Mouse (Mus musculus): Measurements from ENCODE around the gene Nlgn2. TPM values are rescaled to one million over a fixed set of nuclear protein-coding genes. Genes with fewer than 3 reads are reported as not detected.

Gene Nlgn2
- polyA plus RNA-seq (2015; fragmentation: Nextera tagmentation; extraction: Ambion mirVana) = 20.9 and 21.3 TPM in 2 replicates

DNA sequence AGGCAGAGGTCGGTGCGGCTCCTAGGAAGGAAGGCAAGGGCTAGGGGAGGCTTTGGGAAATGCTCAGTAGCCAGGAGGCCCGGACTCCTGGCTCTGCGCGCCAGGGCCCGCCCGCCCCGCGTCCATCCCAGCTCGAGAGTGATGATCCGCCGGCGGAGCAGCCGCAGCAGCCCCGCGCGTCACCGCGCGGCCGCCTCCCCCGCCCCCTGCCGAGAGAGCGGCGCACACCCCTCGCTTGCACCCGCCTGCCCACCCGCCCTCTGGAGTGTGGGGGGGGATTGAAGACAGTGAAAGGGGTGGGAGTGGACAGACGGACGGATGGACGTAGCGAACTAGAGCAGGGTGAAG lies at the start of gene Nlgn2:
TSS of gene Nlgn2 (minus strand) at position 181 of the 348 bp plus-strand sequence.
- Histone ChIP-seq H3K9ac (replicated peaks) (peak within 1 kb of the TSS; percentile 94), H3K4me1 (peaks cover 50% of the 10 kb centered on the region), H3K4me2 (replicated peaks) (peak within 1 kb of the TSS; percentile 96), H3K27me3 (no peaks in the 10 kb centered on the region), H3K9me3 (no peaks in the 10 kb centered on the region), H3K27ac (replicated peaks) (peak within 1 kb of the TSS; percentile 98), H3K36me3 (peaks cover 10% of the 10 kb centered on the region), H3K4me3 (peak within 1 kb of the TSS; percentile 95)
- peak; percentile 65 for ATAC-seq (replicated peaks)
- under 1% methylated on average over 32 of the region's 32 CpGs for WGBS

DNA sequence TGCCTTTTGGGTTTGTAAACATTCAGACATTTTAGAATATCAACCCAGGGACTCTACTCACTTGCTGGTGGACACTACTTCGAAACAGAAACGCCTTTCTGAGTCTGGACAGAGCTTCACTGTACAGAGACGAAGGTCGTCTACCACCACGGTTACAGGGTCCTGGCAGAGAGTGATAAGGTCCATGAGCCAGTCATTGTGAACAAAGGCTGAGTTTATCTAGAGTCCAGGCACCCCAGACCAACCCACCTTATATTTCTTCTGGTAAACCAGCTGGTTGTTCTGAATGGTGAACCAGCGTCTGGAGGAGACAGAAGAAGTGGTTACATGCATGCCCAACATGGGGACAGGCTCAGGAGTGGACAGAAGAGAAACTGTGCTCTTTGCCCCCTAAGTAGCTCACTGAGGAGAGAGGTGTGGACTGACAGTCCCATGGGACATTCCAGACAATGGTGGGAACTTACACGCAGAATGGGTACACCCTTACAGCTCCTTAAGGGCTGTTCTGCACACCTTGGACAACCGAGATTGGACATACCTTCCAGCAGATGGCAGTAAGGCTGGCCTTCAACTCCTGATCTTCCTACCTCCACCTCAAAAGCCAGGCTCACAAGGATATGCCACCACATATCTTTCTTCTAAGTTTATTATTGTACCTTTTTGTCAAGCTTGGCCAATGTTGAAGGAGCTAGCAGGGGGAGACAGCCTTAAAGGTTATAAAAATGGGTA lies 49.5 kb upstream of the Nlgn2 start:
- Histone ChIP-seq H3K27me3 (0 out of 2 replicates have a peak, but pooled peaks cover 4% of the 10 kb centered on the region), H3K9ac (replicated peaks) (no peak overlapping the region), H3K4me1 (no peaks in the 10 kb centered on the region), H3K9me3 (no peaks in the 10 kb centered on the region), H3K4me2 (replicated peaks) (no peak overlapping the region), H3K4me3 (no peak overlapping the region), H3K27ac (replicated peaks) (no peak overlapping the region), H3K36me3 (no peaks in the 10 kb centered on the region)
- 73% methylated on average over 8 of the region's 8 CpGs for WGBS
- no peak for ATAC-seq (replicated peaks)

DNA sequence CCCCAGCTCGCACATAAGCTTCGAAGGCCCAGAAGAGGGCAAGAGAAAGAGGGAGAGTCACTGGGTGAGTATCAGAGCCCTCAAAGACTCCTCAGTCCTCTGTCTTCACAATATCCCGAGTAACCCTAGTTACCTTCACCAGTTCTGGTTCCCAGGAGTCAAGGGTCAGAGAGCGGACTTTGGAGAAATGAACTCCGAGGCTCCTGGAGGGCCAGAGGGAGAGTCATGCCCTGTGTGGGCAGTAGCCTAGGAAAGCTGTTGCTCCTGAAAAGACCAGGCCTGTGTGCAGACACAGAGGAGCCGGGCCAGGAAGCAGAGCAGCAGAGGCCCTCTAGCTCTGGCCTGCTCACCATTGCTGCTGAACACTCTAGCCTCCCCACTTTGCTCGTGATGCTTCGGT lies 47.1 kb upstream of the Nlgn2 start:
- no peaks in the 10 kb centered on the region for H3K36me3 ChIP-seq
- H3K27me3 ChIP-seq = peaks cover 17% of the 10 kb centered on the region
- no peak overlapping the region for H3K4me2 ChIP-seq (replicated peaks)
- no peak overlapping the region for H3K9ac ChIP-seq (replicated peaks)
- peaks cover 11% of the 10 kb centered on the region for H3K4me1 ChIP-seq
- WGBS = 83% methylated on average over 8 of the region's 8 CpGs
- H3K27ac ChIP-seq (replicated peaks) = no peak overlapping the region
- no peaks in the 10 kb centered on the region for H3K9me3 ChIP-seq
- ATAC-seq (replicated peaks) = no peak
- H3K4me3 ChIP-seq = no peak overlapping the region

DNA sequence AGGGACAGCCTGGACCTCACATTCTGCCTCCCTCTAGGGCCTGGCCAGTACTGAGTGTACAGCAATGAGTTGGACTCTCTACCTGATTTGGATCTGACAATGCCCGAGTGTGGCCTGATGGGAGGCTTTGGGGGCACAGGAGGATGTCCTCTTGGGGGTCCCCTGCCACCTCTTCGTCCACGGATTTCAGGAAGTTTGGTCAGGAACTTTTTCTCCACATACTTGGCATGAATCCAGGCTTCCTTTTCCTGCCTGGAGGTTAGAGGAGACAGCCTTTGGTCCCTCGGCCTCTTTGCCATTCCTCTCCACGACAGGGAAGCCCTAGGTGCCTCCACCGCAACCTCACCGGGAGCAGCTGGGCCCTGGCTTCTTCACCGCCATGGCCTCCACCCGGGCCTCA lies 46.7 kb upstream of the Nlgn2 start:
- Histone ChIP-seq H3K36me3 (no peaks in the 10 kb centered on the region), H3K4me1 (peaks cover 11% of the 10 kb centered on the region), H3K4me2 (replicated peaks) (no peak overlapping the region), H3K4me3 (no peak overlapping the region), H3K9ac (replicated peaks) (no peak overlapping the region), H3K27me3 (peaks cover 19% of the 10 kb centered on the region), H3K27ac (replicated peaks) (no peak overlapping the region), H3K9me3 (no peaks in the 10 kb centered on the region)
- no peak for ATAC-seq (replicated peaks)
- WGBS = 86% methylated on average over 9 of the region's 9 CpGs

DNA sequence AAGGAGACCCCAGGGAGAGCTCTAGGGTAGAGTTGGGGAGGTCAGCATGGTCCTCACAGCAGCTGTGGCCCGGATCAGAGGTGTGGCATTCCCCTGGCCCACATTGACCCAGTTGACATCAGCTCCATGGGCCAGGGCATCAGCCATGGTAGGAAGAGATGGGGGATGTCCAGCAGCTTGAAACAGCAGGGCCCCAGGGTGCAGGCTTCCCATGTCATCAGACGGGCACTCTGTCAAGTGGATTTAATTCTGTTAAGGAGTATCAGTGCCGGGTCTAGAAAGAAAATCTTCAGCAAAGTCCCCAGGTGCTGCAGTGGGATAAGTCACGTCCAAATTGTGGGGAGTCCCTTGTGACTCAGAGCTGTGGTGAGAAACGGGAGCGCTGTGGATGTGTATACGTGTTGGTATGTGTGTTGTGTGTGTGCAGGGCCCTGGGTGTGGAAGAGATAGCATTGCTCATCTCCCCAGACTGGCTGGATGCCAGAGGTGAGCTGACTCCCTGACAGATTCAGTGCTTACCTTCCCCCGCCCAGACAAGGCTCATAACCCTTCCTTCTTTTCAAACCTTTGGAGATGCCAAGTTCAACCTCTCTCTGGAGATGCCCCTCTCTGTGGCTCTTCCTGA lies 46.1 kb upstream of the Nlgn2 start:
- Histone ChIP-seq H3K27me3 (peaks cover 19% of the 10 kb centered on the region), H3K27ac (replicated peaks) (no peak overlapping the region), H3K4me3 (no peak overlapping the region), H3K4me2 (replicated peaks) (no peak overlapping the region), H3K9ac (replicated peaks) (no peak overlapping the region), H3K4me1 (peaks cover 11% of the 10 kb centered on the region), H3K9me3 (no peaks in the 10 kb centered on the region), H3K36me3 (no peaks in the 10 kb centered on the region)
- WGBS = 91% methylated on average over 8 of the region's 8 CpGs
- ATAC-seq (replicated peaks) = no peak

DNA sequence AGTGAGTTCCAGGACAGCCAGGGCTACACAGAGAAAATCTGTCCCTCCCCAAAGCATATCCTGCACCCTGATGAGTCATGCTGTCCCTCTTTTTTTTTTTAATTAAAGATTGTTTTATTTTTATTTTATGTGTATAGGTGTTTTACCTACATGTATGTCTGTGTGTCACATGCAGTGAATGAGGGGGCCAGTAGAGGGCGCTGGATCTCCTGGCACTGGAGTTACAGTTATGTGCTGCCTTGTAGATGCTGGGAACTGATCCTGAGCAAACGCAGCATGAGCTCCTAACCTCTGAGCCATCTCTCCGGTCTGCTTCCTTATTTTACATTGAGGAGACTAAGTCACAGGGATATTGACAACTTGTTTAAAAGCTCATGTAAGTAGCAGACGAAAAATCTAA lies 45.5 kb upstream of the Nlgn2 start:
- Histone ChIP-seq H3K27ac (replicated peaks) (no peak overlapping the region), H3K9me3 (no peaks in the 10 kb centered on the region), H3K4me1 (peaks cover 11% of the 10 kb centered on the region), H3K9ac (replicated peaks) (no peak overlapping the region), H3K4me2 (replicated peaks) (no peak overlapping the region), H3K4me3 (no peak overlapping the region), H3K27me3 (peaks cover 19% of the 10 kb centered on the region), H3K36me3 (no peaks in the 10 kb centered on the region)
- WGBS = 63% methylated on average over 4 of the region's 4 CpGs
- no peak for ATAC-seq (replicated peaks)

DNA sequence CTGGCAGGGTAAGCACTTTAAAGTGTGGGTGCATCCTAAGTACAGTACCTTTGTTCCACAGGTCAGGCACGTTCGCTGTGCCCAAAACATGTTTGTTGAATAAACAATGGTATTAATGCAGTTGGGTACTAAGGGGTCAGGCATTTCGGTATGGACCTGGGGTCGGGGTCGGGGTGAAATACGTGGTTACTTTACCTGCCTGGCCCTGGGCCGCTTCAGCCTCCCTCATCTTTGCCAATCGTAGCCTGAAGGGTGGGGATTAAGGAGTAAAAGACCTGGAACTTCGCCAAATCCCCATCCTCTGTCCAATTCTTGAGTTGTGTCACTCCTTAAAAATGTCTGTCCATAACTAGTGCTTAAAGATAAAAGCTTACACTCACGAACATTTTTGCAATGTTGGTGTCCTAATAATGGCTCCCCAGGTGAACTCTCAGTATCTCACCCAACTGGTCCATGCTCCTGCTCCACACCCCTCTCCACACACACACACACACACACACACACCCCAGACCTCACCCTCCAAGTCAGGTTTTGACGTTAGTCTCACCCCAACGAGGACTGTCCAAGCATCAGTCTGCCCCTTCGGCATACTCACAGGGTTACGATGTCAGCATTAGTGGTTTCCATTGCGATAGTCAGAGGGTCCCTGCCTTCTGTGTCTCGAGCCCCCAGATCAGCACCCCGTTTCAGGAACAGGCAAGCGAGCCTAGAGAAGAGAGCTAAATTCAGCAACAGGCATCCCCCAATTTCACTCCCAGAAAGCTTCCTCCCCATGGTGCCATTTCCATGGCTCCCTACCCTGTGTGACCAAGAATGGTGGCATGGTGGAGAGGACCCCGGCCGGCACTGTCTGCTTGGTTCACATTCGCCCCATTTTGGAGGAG lies 44.4 kb upstream of the Nlgn2 start:
- no peak overlapping the region; the same call in 1 of the 2 replicates for H3K9ac ChIP-seq (replicated peaks)
- no peaks in the 10 kb centered on the region for H3K36me3 ChIP-seq
- ATAC-seq (replicated peaks) = no peak
- peak overlapping the region; percentile 36 for H3K4me3 ChIP-seq
- no peak overlapping the region for H3K27ac ChIP-seq (replicated peaks)
- H3K9me3 ChIP-seq = no peaks in the 10 kb centered on the region
- 58% methylated on average over 21 of the region's 21 CpGs for WGBS
- peaks cover 19% of the 10 kb centered on the region for H3K27me3 ChIP-seq
- H3K4me1 ChIP-seq = peaks cover 15% of the 10 kb centered on the region
- H3K4me2 ChIP-seq (replicated peaks) = peak overlapping the region; percentile 56

DNA sequence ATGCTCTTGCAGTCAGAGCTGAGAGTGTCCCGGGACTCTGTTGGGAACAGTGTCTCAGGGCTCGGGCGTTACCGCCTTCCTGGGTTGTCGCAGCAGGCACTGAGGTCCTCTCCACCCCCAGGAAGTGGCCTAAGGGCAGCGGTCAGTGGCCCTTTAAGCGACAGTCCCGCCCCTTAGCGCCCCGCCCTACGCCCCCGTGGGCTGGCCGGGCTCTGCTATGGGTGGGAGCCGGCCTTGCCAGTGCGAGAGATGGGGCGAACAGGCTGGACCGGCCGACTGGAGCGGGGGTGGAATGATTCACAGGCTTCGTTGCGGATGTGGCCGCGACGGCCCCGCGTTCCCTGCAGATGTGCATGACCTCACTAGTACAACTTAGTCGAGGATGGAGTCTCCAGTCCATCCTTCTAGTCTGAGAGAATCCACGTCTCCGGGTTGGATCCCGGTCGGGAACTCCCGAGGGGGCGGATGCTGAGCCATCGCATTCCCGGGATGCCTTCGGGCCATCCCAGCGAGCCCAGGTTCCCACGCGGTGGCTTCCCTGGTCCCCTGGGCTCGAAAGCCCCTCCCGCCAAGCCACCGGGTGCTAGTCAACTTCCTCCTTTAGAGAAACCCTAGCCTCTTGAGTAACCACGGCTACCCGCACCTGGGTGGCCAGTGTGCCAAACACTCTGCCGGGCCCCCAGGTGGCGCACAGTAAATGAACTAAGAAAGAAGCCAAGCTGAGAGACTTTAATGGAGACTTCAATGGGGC lies 43.4 kb upstream of the Nlgn2 start, which contains the start of gene Kctd11:
TSS of gene Kctd11 (minus strand) at position 554 of the 751 bp plus-strand sequence.
- no peaks in the 10 kb centered on the region for H3K9me3 ChIP-seq
- peak; percentile 78 for ATAC-seq (replicated peaks)
- no peaks in the 10 kb centered on the region for H3K36me3 ChIP-seq
- H3K27ac ChIP-seq (replicated peaks) = 0 out of 2 replicates have a peak within 1 kb of the TSS, but pooled peaks have one; percentile 20
- WGBS = under 1% methylated on average over 46 of the region's 46 CpGs
- H3K4me2 ChIP-seq (replicated peaks) = peak within 1 kb of the TSS; percentile 56
- peak within 1 kb of the TSS; percentile 40 for H3K9ac ChIP-seq (replicated peaks)
- peak within 1 kb of the TSS; percentile 36 for H3K4me3 ChIP-seq
- H3K27me3 ChIP-seq = peaks cover 19% of the 10 kb centered on the region
- H3K4me1 ChIP-seq = peaks cover 17% of the 10 kb centered on the region

DNA sequence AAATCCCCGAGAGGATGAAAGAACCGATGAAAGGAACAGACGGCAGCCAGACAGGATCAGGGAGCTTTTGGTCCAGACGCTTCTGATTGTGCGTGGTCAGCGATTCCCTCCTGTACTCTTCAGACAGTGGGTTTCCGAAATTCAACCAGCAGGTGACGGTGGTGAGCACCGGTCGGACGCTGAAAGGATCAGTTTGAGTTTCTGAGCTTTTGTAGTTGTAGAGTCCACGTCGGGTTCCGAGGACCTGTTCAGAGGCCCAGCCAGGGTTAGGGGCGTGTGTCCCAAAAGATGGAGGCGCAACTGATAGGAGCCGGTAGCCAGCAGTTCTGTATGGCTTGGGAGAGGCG lies 42.9 kb upstream of the Nlgn2 start:
- peak overlapping the region; percentile 36 for H3K4me3 ChIP-seq
- ATAC-seq (replicated peaks) = peak; percentile 32
- no peaks in the 10 kb centered on the region for H3K36me3 ChIP-seq
- WGBS = 2% methylated on average over 18 of the region's 18 CpGs
- H3K9me3 ChIP-seq = no peaks in the 10 kb centered on the region
- peaks cover 19% of the 10 kb centered on the region for H3K27me3 ChIP-seq
- 0 out of 2 replicates have a peak overlapping the region, but pooled peaks have one; percentile 20 for H3K27ac ChIP-seq (replicated peaks)
- peak overlapping the region; percentile 56 for H3K4me2 ChIP-seq (replicated peaks)
- peak overlapping the region; percentile 40 for H3K9ac ChIP-seq (replicated peaks)
- peaks cover 17% of the 10 kb centered on the region for H3K4me1 ChIP-seq

DNA sequence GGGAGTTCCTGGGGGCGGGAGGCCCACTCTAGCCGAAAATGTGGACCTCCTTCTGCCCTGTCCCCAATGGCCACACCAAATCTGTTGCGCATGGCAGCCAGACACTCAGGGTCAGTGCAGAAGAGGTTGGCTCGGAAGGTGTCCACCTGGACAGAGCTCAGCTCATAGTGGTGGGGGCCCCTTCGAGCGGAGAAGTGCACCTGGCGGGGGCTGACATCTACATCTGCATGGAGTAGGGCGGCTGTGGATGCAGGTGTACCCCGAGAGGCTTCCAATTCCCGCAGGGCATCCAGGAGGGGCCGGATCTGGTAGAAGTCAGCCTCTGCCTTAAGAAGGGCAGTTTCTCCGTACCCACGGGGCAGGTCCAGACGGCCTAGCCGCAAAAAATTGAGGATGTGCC lies 42.1 kb upstream of the Nlgn2 start:
- Histone ChIP-seq H3K27ac (replicated peaks) (no peak overlapping the region), H3K27me3 (peaks cover 19% of the 10 kb centered on the region), H3K9ac (replicated peaks) (no peak overlapping the region), H3K4me1 (peaks cover 17% of the 10 kb centered on the region), H3K9me3 (no peaks in the 10 kb centered on the region), H3K4me3 (0 out of 2 replicates have a peak overlapping the region, but pooled peaks have one; percentile 36), H3K36me3 (no peaks in the 10 kb centered on the region), H3K4me2 (replicated peaks) (peak overlapping the region; percentile 56; the same call in 1 of the 2 replicates)
- 61% methylated on average over 15 of the region's 15 CpGs for WGBS
- ATAC-seq (replicated peaks) = no peak

DNA sequence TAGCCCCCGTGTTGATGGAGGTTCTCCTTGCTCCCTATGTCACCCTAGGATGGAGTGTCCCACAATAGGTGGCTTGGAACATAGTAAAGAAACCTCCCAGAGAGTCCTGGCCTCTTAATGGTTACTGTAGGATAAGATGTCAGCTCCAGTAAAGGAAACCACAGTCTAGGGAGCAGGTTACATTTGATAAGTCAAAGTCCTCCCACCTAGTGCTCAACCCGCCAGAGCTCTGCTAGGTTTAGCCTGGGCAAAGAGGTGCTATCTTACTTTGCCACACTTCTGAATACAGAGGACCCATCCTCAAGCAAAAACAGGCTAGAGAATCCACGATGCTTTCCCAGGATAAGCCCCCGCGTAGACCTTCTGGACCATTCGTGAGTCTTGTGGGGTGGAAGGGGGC lies 41.4 kb upstream of the Nlgn2 start:
- peaks cover 17% of the 10 kb centered on the region for H3K4me1 ChIP-seq
- no peak for ATAC-seq (replicated peaks)
- no peak overlapping the region for H3K9ac ChIP-seq (replicated peaks)
- H3K4me2 ChIP-seq (replicated peaks) = no peak overlapping the region
- H3K9me3 ChIP-seq = no peaks in the 10 kb centered on the region
- H3K36me3 ChIP-seq = no peaks in the 10 kb centered on the region
- H3K4me3 ChIP-seq = no peak overlapping the region
- no peak overlapping the region for H3K27ac ChIP-seq (replicated peaks)
- WGBS = 92% methylated on average over 6 of the region's 6 CpGs
- H3K27me3 ChIP-seq = peaks cover 19% of the 10 kb centered on the region

Data from forebrain, embryonic 15.5 days (tissue).